Mouse (Mus musculus) c-Kit-positive CD71-negative TER-119-negative erythroid progenitor cells, embryonic 14.5 days (primary cell): ENCODE data around the gene Cyp2j6.
"Not testable (repeated sequence)": the region's sequence is repeated elsewhere in the genome, so short reads cannot be mapped to it uniquely, and the experiment has no call there.

Source experiments
- DNase-seq: peaks from one replicate; pipeline ENCODE4 v3.0.0-alpha.2; 2013; ENCODE audit warnings: low read depth

The Cyp2j6 gene

GRCm38 (mm10) chr4:96553133-96553819 lies at the start of gene Cyp2j6:
Gene Cyp2j6, minus strand, starts transcription at chr4:96553661.
- DNase-seq: no peak

DNA sequence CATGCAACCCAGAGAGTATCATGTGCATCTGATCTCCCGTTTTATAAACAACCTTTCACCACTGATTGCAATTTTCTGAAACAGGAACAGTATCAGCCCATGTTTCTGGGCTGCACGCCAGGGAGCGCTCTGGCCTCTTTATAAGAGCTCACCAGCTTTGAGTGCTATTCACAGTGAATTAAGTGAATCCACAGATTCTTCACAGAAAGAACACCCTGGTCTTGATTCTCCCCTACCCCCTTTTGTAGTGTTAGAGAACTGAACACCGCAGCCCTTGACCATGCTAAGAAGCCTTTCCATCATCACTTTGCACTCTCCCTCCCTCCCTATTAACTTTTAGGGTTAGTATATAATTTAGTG lies 38.3 kb upstream of the Cyp2j6 start:
- DNase-seq: no peak

DNA sequence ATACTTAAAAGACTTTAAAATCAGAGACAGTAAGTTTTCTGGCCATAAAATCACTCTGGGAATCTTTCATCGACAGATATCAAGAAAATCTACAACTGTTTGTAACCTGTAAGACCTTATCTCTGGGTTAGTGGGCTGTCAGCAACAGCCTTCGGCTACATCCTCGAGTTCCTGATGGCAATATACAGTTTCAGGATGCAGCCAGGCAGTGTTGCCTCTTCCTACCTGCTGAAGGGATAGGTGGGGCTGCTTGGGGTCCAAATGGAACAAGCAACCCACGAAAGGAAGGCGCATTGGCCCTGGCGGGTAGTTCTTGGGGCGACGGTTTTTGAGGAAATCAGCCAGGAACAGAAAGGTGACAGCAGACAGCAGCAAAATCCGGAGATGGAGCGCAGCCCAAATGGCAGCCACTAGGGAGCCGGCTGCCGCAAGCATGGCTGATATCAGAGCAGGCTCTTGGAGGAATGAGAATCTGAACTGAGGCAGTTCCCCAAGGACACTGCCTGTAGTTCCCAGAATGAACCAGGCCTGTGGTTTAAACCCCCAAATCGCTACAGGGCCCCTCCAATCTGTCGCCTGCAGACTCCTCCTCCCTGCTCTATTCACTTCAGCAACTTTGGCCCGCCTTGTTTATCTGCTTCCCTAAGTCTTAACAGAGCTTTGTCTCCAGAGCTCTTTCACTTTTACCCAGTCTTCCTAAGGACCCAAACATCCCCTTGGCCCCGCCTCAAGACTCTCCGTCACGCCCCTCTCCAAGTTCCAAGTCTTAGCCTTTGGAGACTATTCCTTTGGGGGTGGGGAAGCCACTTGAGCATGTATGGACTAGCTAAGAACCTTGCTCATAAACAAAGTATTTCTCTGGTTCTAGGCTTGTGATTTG lies 37.7 kb upstream of the Cyp2j6 start, which contains the start of gene Cyp2j9:
Gene Cyp2j9 (minus strand): TSS at position 668 of the 880 bp plus-strand sequence.
- peak; percentile 7 for DNase-seq

DNA sequence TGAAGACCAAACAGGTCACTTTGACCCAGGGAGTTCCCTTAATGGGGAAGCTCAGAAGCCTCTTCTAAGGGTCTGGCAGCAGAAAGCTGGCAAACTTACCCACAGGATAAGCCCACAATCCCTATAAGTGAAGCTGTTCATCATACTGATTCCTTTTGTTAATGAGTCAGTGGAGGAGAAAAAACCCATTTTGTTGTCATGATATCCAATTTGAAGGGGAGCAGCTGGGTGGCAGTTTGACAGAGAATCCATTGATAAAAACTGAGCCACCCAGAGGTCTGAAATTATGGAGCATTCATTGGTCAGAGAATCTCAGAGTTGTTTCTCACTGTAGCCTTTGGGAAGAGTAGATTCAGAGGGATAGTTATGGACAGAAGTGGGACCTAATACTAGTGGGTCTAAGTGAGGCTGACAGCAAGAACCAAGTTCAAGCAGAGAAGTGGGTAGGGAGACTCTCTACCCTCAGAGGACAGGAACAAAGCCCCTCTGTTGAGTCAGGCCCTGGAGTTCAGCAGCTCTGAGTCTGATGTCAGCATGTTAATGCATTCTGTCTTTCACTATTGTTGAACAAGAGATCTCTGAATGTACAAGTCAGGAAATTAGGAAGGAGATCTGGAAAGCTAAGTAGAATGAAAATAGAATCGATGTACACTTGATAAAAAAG lies 28.1 kb upstream of the Cyp2j6 start:
- no peak for DNase-seq

GRCm38 (mm10) chr4:96580351-96580750 lies 26.9 kb upstream of the Cyp2j6 start:
- DNase-seq: not testable (repeated sequence)

GRCm38 (mm10) chr4:96569442-96569841 lies 16.0 kb upstream of the Cyp2j6 start:
- no peak for DNase-seq

GRCm38 (mm10) chr4:96567988-96568387 lies 14.5 kb upstream of the Cyp2j6 start:
- no peak for DNase-seq

DNA sequence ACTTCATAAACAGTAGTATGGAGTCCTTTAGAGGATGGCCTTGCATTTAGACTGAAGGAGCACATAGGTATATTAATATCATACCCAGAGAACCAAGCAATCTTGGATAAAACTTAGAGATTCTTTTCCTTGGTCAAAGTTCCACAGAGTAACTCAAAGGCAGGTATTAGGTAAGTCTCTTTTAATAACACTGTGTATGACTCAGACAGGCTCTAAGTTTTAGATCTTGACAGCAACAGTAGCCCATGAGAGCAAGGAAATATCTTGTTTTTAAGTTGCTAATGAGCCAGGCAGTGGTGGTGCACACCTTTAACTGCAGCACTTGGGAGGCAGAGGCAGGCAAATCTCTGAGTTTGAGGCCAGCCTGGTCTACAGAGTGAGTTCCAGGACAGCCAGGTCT lies 12.3 kb upstream of the Cyp2j6 start:
- DNase-seq: no peak

GRCm38 (mm10) chr4:96560464-96560863 lies 7.0 kb upstream of the Cyp2j6 start:
- no peak for DNase-seq

DNA sequence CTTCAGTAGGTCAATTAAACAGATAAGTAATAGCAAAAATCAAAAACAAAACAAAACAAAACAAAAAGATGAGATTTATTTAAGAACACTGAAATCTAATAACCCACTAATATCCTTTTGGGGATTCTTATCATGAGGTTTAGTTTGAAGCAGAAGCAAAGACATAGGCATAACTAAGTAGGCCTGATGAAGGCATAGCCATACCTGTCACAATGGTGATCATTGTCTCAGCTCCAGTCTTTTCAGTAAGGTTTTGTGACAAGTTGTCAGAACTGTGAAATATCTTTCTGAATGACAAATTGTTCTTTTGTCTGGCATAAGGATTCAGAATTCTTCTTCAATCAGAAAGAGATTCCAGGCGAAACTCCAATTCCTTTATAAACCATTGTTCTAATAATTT lies 6.3 kb upstream of the Cyp2j6 start:
- DNase-seq: no peak

DNA sequence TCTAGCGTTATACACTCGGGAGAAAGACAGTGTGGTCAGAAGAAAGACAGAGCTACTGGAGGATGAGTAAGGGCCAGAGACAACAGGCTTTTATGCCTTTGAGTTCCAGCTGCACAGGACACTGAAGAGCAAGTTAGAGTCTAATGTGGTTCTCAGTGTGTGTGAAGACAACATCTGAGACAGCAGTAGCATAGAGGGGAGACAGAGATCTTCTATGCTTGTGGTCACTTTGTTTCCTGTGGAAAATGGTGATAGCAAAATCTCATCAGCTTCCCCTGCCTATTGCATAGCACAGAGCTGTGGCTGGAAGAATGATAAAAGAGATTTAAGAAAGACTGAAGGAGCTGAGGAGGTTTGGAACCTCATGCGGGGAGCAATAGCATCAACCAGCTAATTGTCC lies 1.8 kb downstream of the Cyp2j6 start:
- no peak for DNase-seq

- no peak for DNase-seq
Observed at GRCm38 (mm10) chr4:96545976-96546375, 7.5 kb downstream of the Cyp2j6 start.

GRCm38 (mm10) chr4:96525772-96526171 lies 27.7 kb downstream of the Cyp2j6 start:
- no peak for DNase-seq

GRCm38 (mm10) chr4:96522256-96522655 lies 31.2 kb downstream of the Cyp2j6 start:
- no peak for DNase-seq

DNA sequence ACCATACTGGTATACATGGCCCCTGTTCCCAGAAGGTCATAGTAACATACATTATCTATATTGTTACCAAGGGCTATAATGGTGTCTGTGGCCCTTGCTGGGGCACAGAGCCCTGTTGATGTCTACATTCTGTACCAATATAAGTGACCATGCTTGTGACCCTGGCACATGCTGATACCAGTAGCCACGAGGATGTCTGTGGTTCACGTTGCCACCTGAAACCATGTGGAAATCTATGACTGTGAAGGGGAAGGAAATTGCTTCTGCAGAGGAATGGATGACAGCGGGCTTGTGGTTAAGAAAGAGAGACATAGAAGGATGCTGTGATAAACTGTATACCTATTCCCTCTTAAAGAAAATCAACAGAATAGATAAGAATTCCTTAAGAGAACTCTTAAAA lies 43.4 kb downstream of the Cyp2j6 start:
- DNase-seq: no peak

DNA sequence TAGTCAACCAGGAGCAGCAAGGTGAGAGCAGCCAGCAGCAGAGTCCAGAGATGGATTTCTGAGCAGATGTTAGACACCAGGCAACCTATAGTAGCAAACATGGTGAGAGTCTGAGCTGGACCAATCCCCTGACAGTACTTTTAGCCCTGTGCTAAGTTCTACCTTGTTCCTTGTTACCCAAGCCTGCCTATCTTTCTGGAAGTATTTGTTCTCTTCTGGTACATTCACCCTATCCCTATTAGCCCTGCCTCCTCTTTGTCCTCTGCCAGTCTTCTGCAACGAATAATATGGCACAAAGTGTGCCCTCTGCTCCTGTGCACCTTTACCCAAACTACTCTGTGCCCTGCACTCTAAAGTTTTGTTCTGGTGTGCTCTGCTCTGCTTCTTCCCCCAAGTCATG lies 46.2 kb downstream of the Cyp2j6 start, which contains the start of gene Cyp2j8:
Gene Cyp2j8 (minus strand): TSS at position 101 of the 400 bp plus-strand sequence.
- DNase-seq: no peak
